Mouse (Mus musculus): ENCODE measurements around the gene Cacna1e. TPM values are rescaled to one million over a fixed set of nuclear protein-coding genes. Genes with fewer than 3 reads are reported as not detected.

Cacna1e gene
- 0.03 and 0.05 TPM in 2 replicates for polyA plus RNA-seq (2015; fragmentation: Nextera tagmentation; extraction: Ambion mirVana)

- Histone ChIP-seq H3K4me3 (replicated peaks; ENCODE audit: low read depth, low read length) (peak within 1 kb of the TSS; percentile 41), H3K36me3 (ENCODE audit: insufficient read depth, low read length) (no peaks in the 10 kb centered on the region), H3K4me1 (replicated peaks; ENCODE audit: insufficient read depth, low read length) (no peaks in the 10 kb centered on the region), H3K9me3 (replicated peaks; ENCODE audit: low read length) (no peaks in the 10 kb centered on the region), H3K9ac (ENCODE audit: low read depth, low read length) (0 out of 2 replicates have a peak within 1 kb of the TSS, but pooled peaks have one; percentile 23), H3K27ac (no peak within 1 kb of the TSS), H3K27me3 (ENCODE audit: insufficient read depth, low read length) (peaks cover 14% of the 10 kb centered on the region; the same call in 1 of the 2 replicates), H3K4me2 (ENCODE audit: low read length) (peak within 1 kb of the TSS; percentile 91)
- ATAC-seq (replicated peaks; ENCODE audit: low FRiP score, low read depth) (no peak), DNase-seq (ENCODE audit: low spot score) (peak; percentile 15)
- WGBS: 10% methylated on average over 31 of the region's 31 CpGs
- no peak for TF ChIP-seq CTCF (IDR thresholded peaks at IDR 0.05; ENCODE audit: low read depth)
Measured at GRCm38 (mm10) chr1:154884275-154885206, at the start of gene Cacna1e. Cacna1e (minus strand) TSS chr1:154884501.

- 71% methylated on average over 2 of the region's 2 CpGs for WGBS
- ATAC-seq (replicated peaks; ENCODE audit: low FRiP score, low read depth): no peak
- H3K4me2 ChIP-seq (ENCODE audit: low read length): no peak overlapping the region
Measured at GRCm38 (mm10) chr1:154918406-154918805, 34.1 kb upstream of the Cacna1e start.

GRCm38 (mm10) chr1:154917438-154917837 is 33.1 kb upstream of the Cacna1e start:
- Histone ChIP-seq H3K27me3 (ENCODE audit: insufficient read depth, low read length) (no peaks in the 10 kb centered on the region), H3K4me3 (replicated peaks; ENCODE audit: low read depth, low read length) (no peak overlapping the region), H3K9ac (ENCODE audit: low read depth, low read length) (no peak overlapping the region), H3K27ac (no peak overlapping the region), H3K4me1 (replicated peaks; ENCODE audit: insufficient read depth, low read length) (no peaks in the 10 kb centered on the region), H3K4me2 (ENCODE audit: low read length) (no peak overlapping the region), H3K36me3 (ENCODE audit: insufficient read depth, low read length) (no peaks in the 10 kb centered on the region), H3K9me3 (replicated peaks; ENCODE audit: low read length) (no peaks in the 10 kb centered on the region)
- DNase-seq (ENCODE audit: low spot score) (no peak), ATAC-seq (replicated peaks; ENCODE audit: low FRiP score, low read depth) (no peak)
- 62% methylated on average over 6 of the region's 6 CpGs for WGBS
- no peak for TF ChIP-seq CTCF (IDR thresholded peaks at IDR 0.05; ENCODE audit: low read depth)

More at GRCm38 (mm10) chr1:154918406-154918805, 34.1 kb upstream of the Cacna1e start:
- no peak for TF ChIP-seq CTCF (IDR thresholded peaks at IDR 0.05; ENCODE audit: low read depth)
- H3K4me1 ChIP-seq (replicated peaks; ENCODE audit: insufficient read depth, low read length): no peaks in the 10 kb centered on the region
- no peak overlapping the region for H3K4me3 ChIP-seq (replicated peaks; ENCODE audit: low read depth, low read length)
- H3K27ac ChIP-seq: no peak overlapping the region
- no peak for DNase-seq (ENCODE audit: low spot score)
- no peak overlapping the region for H3K9ac ChIP-seq (ENCODE audit: low read depth, low read length)
- no peaks in the 10 kb centered on the region for H3K36me3 ChIP-seq (ENCODE audit: insufficient read depth, low read length)
- no peaks in the 10 kb centered on the region for H3K9me3 ChIP-seq (replicated peaks; ENCODE audit: low read length)
- no peaks in the 10 kb centered on the region for H3K27me3 ChIP-seq (ENCODE audit: insufficient read depth, low read length)

GRCm38 (mm10) chr1:154909554-154909953 is 25.3 kb upstream of the Cacna1e start:
- Histone ChIP-seq H3K27me3 (ENCODE audit: insufficient read depth, low read length) (no peaks in the 10 kb centered on the region), H3K4me3 (replicated peaks; ENCODE audit: low read depth, low read length) (no peak overlapping the region), H3K9me3 (replicated peaks; ENCODE audit: low read length) (no peaks in the 10 kb centered on the region), H3K36me3 (ENCODE audit: insufficient read depth, low read length) (no peaks in the 10 kb centered on the region), H3K4me1 (replicated peaks; ENCODE audit: insufficient read depth, low read length) (no peaks in the 10 kb centered on the region), H3K4me2 (ENCODE audit: low read length) (no peak overlapping the region), H3K9ac (ENCODE audit: low read depth, low read length) (no peak overlapping the region), H3K27ac (no peak overlapping the region)
- ATAC-seq (replicated peaks; ENCODE audit: low FRiP score, low read depth) (no peak), DNase-seq (ENCODE audit: low spot score) (no peak)
- no peak for TF ChIP-seq CTCF (IDR thresholded peaks at IDR 0.05; ENCODE audit: low read depth)
- 77% methylated on average over 2 of the region's 2 CpGs for WGBS

GRCm38 (mm10) chr1:154897390-154897789 is 13.1 kb upstream of the Cacna1e start:
- Histone ChIP-seq H3K4me1 (replicated peaks; ENCODE audit: insufficient read depth, low read length) (no peaks in the 10 kb centered on the region), H3K9ac (ENCODE audit: low read depth, low read length) (no peak overlapping the region), H3K4me3 (replicated peaks; ENCODE audit: low read depth, low read length) (no peak overlapping the region), H3K36me3 (ENCODE audit: insufficient read depth, low read length) (no peaks in the 10 kb centered on the region), H3K27ac (no peak overlapping the region), H3K9me3 (replicated peaks; ENCODE audit: low read length) (no peaks in the 10 kb centered on the region), H3K27me3 (ENCODE audit: insufficient read depth, low read length) (no peaks in the 10 kb centered on the region), H3K4me2 (ENCODE audit: low read length) (no peak overlapping the region)
- no peak for ATAC-seq (replicated peaks; ENCODE audit: low FRiP score, low read depth)
- TF ChIP-seq CTCF (IDR thresholded peaks at IDR 0.05; ENCODE audit: low read depth): no peak
- DNase-seq (ENCODE audit: low spot score): no peak
- 84% methylated on average over 2 of the region's 2 CpGs for WGBS

GRCm38 (mm10) chr1:154890244-154890643 is 5.9 kb upstream of the Cacna1e start:
- no peak overlapping the region for H3K27ac ChIP-seq

More at GRCm38 (mm10) chr1:154890244-154890643, 5.9 kb upstream of the Cacna1e start:
- 77% methylated on average over 5 of the region's 5 CpGs for WGBS
- Histone ChIP-seq H3K9me3 (replicated peaks; ENCODE audit: low read length) (no peaks in the 10 kb centered on the region), H3K4me1 (replicated peaks; ENCODE audit: insufficient read depth, low read length) (no peaks in the 10 kb centered on the region), H3K9ac (ENCODE audit: low read depth, low read length) (no peak overlapping the region), H3K36me3 (ENCODE audit: insufficient read depth, low read length) (no peaks in the 10 kb centered on the region), H3K4me2 (ENCODE audit: low read length) (no peak overlapping the region), H3K27me3 (ENCODE audit: insufficient read depth, low read length) (0 out of 2 replicates have a peak, but pooled peaks cover 2% of the 10 kb centered on the region), H3K4me3 (replicated peaks; ENCODE audit: low read depth, low read length) (no peak overlapping the region)
- TF ChIP-seq CTCF (IDR thresholded peaks at IDR 0.05; ENCODE audit: low read depth): peak; percentile 38; the same call in 1 of the 2 replicates
- no peak for ATAC-seq (replicated peaks; ENCODE audit: low FRiP score, low read depth)
- no peak for DNase-seq (ENCODE audit: low spot score)

Data from kidney, postnatal 0 days (tissue).